Mouse (Mus musculus) CH12.LX (cell line): ENCODE data around the gene Zfp819. TPM values are rescaled to one million over a fixed set of nuclear protein-coding genes. Genes with fewer than 3 reads are reported as not detected.

Source experiments
- DNase-seq: peaks from one replicate; pipeline ENCODE4 v3.0.0-alpha.2; 2013; ENCODE audit errors: extremely low read depth
- H3K27ac ChIP-seq: 2 replicates; pipeline ENCODE4 v1.5.1; 2012; ENCODE audit warnings: low read depth, mild to moderate bottlenecking, control low read depth, moderate library complexity; ENCODE audit not compliant: insufficient read depth
- H3K27me3 ChIP-seq: replicated peaks from 2 replicates; pipeline ENCODE3; 2012; ENCODE audit warnings: inconsistent platforms
- H3K36me3 ChIP-seq, 2 experiments: replicated peaks in 1 of 2; 2 replicates each; pipeline versions ENCODE3 to v1.6.1; 2012; ENCODE audit warnings: inconsistent platforms in 1 of 2, low read length in 1 of 2, mild to moderate bottlenecking in 1 of 2, mixed read lengths in 1 of 2, moderate library complexity in 1 of 2; ENCODE audit not compliant: control insufficient read depth in 1 of 2, insufficient read depth in 1 of 2
- H3K4me1 ChIP-seq, 2 experiments: 2 replicates each; pipeline ENCODE4 v1.6.1; 2012; ENCODE audit warnings: inconsistent platforms in 1 of 2, moderate library complexity in 1 of 2; ENCODE audit not compliant: insufficient read depth in 2 of 2, control insufficient read depth in 1 of 2
- H3K4me2 ChIP-seq: 2 replicates; pipeline ENCODE4 v1.6.1; 2012; ENCODE audit warnings: low read depth, mild to moderate bottlenecking, control low read depth; ENCODE audit not compliant: poor library complexity, insufficient read depth, severe bottlenecking
- H3K4me3 ChIP-seq, 3 experiments: fragments of 150-350 bp in 1 of 3; sonication (generic) in 1 of 3; replicated peaks in 1 of 3; 2 replicates each; pipeline versions ENCODE3 to v1.5.1; 2011 to 2012; ENCODE audit warnings: low read depth in 2 of 3, low read length in 2 of 3, mild to moderate bottlenecking in 2 of 3, moderate library complexity in 2 of 3, control low read depth in 1 of 3, improper control_type of control experiment in 1 of 3, inconsistent platforms in 1 of 3, mixed read lengths in 1 of 3; ENCODE audit not compliant: poor library complexity in 1 of 3
- H3K79me2 ChIP-seq: replicated peaks from 2 replicates; pipeline ENCODE4 v1.6.1; 2012; ENCODE audit warnings: mild to moderate bottlenecking, moderate library complexity; ENCODE audit not compliant: control insufficient read depth, poor library complexity, insufficient read depth, severe bottlenecking; ENCODE audit errors: extremely low read depth
- H3K9ac ChIP-seq: 2 replicates; pipeline ENCODE4 v1.6.1; 2012; ENCODE audit warnings: low read depth, mild to moderate bottlenecking, control low read depth, moderate library complexity; ENCODE audit not compliant: insufficient read depth
- H3K9me3 ChIP-seq: replicated peaks from 2 replicates; pipeline ENCODE3; 2012; ENCODE audit warnings: low read length, inconsistent platforms, mixed read lengths
- CHD2 ChIP-seq: IDR thresholded peaks from 2 replicates; pipeline ENCODE4 v1.6.1; 2011; ENCODE audit warnings: low read length, improper control_type of control experiment
- E2F4 ChIP-seq: IDR thresholded peaks from 2 replicates; pipeline ENCODE4 v1.6.1; 2011; ENCODE audit warnings: low read depth, low read length, improper control_type of control experiment; ENCODE audit not compliant: insufficient replicate concordance
- EP300 ChIP-seq: IDR thresholded peaks from 2 replicates; pipeline ENCODE4 v1.6.1; 2011; ENCODE audit warnings: low read length, improper control_type of control experiment
- GABPA ChIP-seq: IDR thresholded peaks from 2 replicates; pipeline ENCODE4 v1.6.1; 2012; ENCODE audit warnings: low read depth, low read length, improper control_type of control experiment, inconsistent platforms; ENCODE audit not compliant: insufficient replicate concordance
- IRF4 ChIP-seq: IDR thresholded peaks from 2 replicates; pipeline ENCODE4 v1.6.1; 2014; ENCODE audit warnings: low read depth, mild to moderate bottlenecking, inconsistent platforms, low read length, improper control_type of control experiment
- JUND ChIP-seq: conservative IDR thresholded peaks from 2 replicates; pipeline ENCODE4 v1.6.1; 2011; ENCODE audit warnings: low read depth, low read length, improper control_type of control experiment
- KAT2A ChIP-seq: IDR thresholded peaks from 2 replicates; pipeline ENCODE4 v1.6.1; 2012; ENCODE audit warnings: low read length, improper control_type of control experiment, inconsistent platforms; ENCODE audit not compliant: insufficient replicate concordance
- MAFK ChIP-seq: IDR thresholded peaks from 2 replicates; pipeline ENCODE4 v1.6.1; 2011; ENCODE audit warnings: low read length, improper control_type of control experiment; ENCODE audit not compliant: insufficient replicate concordance
- MAX ChIP-seq: IDR thresholded peaks from 2 replicates; pipeline ENCODE4 v1.6.1; 2011; ENCODE audit warnings: low read length, improper control_type of control experiment
- MXI1 ChIP-seq: IDR thresholded peaks from 2 replicates; pipeline ENCODE4 v1.6.1; 2011; ENCODE audit warnings: mild to moderate bottlenecking, low read depth, low read length, improper control_type of control experiment
- RAD21 ChIP-seq: IDR thresholded peaks from 2 replicates; pipeline ENCODE4 v1.6.1; 2011; ENCODE audit warnings: low read depth, mild to moderate bottlenecking, low read length, improper control_type of control experiment, moderate library complexity
- SMC3 ChIP-seq: IDR thresholded peaks from 2 replicates; pipeline ENCODE4 v1.6.1; 2011; ENCODE audit warnings: low read depth, low read length, improper control_type of control experiment
- TBP ChIP-seq: conservative IDR thresholded peaks from 2 replicates; pipeline ENCODE4 v1.6.1; 2011; ENCODE audit warnings: low read depth, low read length, improper control_type of control experiment
- TCF12 ChIP-seq: IDR thresholded peaks from 2 replicates; pipeline ENCODE4 v1.6.1; 2014; ENCODE audit warnings: low read depth, mild to moderate bottlenecking, inconsistent platforms, low read length, improper control_type of control experiment
- ZKSCAN1 ChIP-seq: IDR thresholded peaks from 2 replicates; pipeline ENCODE4 v1.6.1; 2012; ENCODE audit warnings: low read depth, inconsistent platforms, low read length, improper control_type of control experiment, borderline replicate concordance
- ZMIZ1 ChIP-seq: IDR thresholded peaks from 2 replicates; pipeline ENCODE4 v1.6.1; 2012; ENCODE audit warnings: low read depth, mild to moderate bottlenecking, inconsistent platforms, low read length, improper control_type of control experiment
- dilution Hi-C: fragments of 300-500 bp; cut with MboI; formaldehyde crosslinking; loops from 2 replicates; pipeline ENCODE4 v1.14.3; 2020; ENCODE audit warnings: low sequenced_read_pairs; ENCODE audit not compliant: extremely low pct_unique_long_range_greater_than_20kb, extremely low pct_ligation_motif_present
- in situ Hi-C: fragments of 300-500 bp; cut with MboI; formaldehyde crosslinking; loops from 3 replicates; pipeline ENCODE4 v1.14.3; 2019; ENCODE audit warnings: low sequenced_read_pairs, low pct_ligation_motif_present, low pct_unique_long_range_greater_than_20kb, mixed read lengths
- polyA plus RNA-seq: library from polyadenylated mRNA; unstranded; fragments of >175 nt; gene quantifications from 2 replicates; pipeline ENCODE4 v1.2.1, GENCODE M21; 2012; ENCODE audit warnings: low read depth; ENCODE audit not compliant: insufficient read length
- total RNA-seq, 2 experiments: library from RNA; depleted of rRNA; stranded (reverse); fragments of 300-350 nt in 1 of 2; fragments of >200 nt in 1 of 2; gene quantifications; 2 replicates each; pipeline ENCODE4 v1.2.3; 2012 to 2014

The Zfp819 gene
- total and polyA plus RNA-seq, 3 experiments: not detected

- TF ChIP-seq IRF4 (peak; percentile 35; the same call in 1 of the 2 replicates), CHD2 (peak; percentile 33; the same call in 1 of the 2 replicates), RAD21 (no peak), GABPA (no peak), TCF12 (peak; percentile 78; the same call in 1 of the 2 replicates), TBP (0 out of 2 replicates have a peak, but pooled peaks have one; percentile 26), KAT2A (no peak), SMC3 (no peak), ZKSCAN1 (no peak)
Measured at GRCm38 (mm10) chr7:43562006-43562633, 44.8 kb upstream of the Zfp819 start, which contains the start of gene Zfp658 (continued).

- H3K4me1 ChIP-seq: peaks cover 13 to 23% of the 10 kb centered on the region in 2 experiments
- H3K4me3 ChIP-seq: peak overlapping the region; percentile 75 to 94 (median 79)
- TF ChIP-seq ZMIZ1 (no peak), IRF4 (no peak), TBP (0 out of 2 replicates have a peak, but pooled peaks have one; percentile 16), E2F4 (no peak), JUND (no peak), MAX (no peak), MAFK (no peak)
- TF ChIP-seq, all 38 proteins: peak for 1
- Histone ChIP-seq H3K9ac (peak overlapping the region; percentile 47), H3K4me2 (peak overlapping the region; percentile 79), H3K36me3 (peaks cover 8 to 21% of the 10 kb centered on the region in 2 experiments), H3K9me3 (no peaks in the 10 kb centered on the region), H3K79me2 (no peaks in the 10 kb centered on the region), H3K27ac (0 out of 2 replicates have a peak overlapping the region, but pooled peaks have one; percentile 35), H3K27me3 (no peaks in the 10 kb centered on the region)
- dilution Hi-C loops (no loop called here), in situ Hi-C loops (no loop called here)
- DNase-seq: no peak
Measured at GRCm38 (mm10) chr7:43562651-43563070, 44.3 kb upstream of the Zfp819 start.

GRCm38 (mm10) chr7:43563300-43563699, 43.7 kb upstream of the Zfp819 start:
- Histone ChIP-seq H3K4me3 (peak overlapping the region; percentile 47 to 94 (median 79)), H3K4me2 (peak overlapping the region; percentile 79), H3K27me3 (no peaks in the 10 kb centered on the region), H3K9me3 (no peaks in the 10 kb centered on the region), H3K36me3 (peaks cover 12 to 28% of the 10 kb centered on the region in 2 experiments), H3K9ac (peak overlapping the region; percentile 47; the same call in 1 of the 2 replicates), H3K4me1 (peaks cover 13 to 23% of the 10 kb centered on the region in 2 experiments), H3K79me2 (no peaks in the 10 kb centered on the region), H3K27ac (no peak overlapping the region)
- no peak for DNase-seq
- in situ Hi-C loops (no loop called here), dilution Hi-C loops (no loop called here)
- TF ChIP-seq MXI1 (0 out of 2 replicates have a peak, but pooled peaks have one; percentile 11), EP300 (no peak), TBP (no peak)
